Mouse (Mus musculus) cerebellum, postnatal 10 days (tissue): ENCODE measurements around the gene Ttll2.
"Not testable (repeated sequence)": the region's sequence is repeated elsewhere in the genome, so short reads cannot be mapped to it uniquely, and the experiment has no call there.

ENCODE experiments used
- DNase-seq, 2 experiments: peaks; one replicate each; pipeline ENCODE4 v3.0.0; 2021; ENCODE audit warnings: mixed read lengths in 2 of 2

Ttll2 gene

DNA sequence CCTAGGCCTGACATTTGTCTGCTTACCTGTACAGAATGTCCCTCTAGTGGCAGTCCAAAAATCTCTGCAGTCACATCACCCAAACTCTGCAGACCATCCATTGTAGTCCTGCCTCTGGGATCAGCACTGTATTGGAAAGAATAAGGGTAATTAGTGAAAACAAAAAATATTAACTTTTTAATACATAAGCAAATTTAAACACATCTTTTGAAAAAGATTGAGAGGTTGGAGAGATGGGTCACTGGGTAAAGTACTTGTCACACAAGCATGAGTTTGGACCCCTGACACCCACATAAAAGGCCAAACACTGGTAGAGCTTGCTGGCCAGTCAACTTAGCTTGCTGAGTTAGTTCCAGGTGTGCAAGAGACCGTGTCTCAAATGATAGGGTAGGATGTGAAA lies at the start of gene Ttll2:
Ttll2 (minus strand) TSS at position 101 of the 400 bp plus-strand sequence.
- not testable (repeated sequence) for DNase-seq

DNA sequence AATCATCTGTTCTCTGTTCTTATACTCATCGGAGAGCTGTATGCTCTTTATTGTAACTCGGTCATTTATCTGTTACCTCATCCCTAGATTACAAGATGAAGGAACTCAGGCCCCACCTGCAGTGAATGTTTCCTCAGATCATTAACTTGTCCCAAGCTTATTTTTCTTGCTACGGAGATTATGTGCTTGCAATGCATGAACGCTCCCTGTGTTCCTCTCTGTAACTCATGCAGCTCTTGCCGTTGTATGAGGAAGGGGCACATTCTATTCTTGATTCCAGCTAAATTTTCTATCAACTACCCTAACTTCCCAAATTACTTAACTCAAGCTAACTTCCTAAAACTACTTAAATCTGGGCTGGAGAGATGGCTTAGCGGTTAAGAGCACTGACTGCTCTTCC lies 47.3 kb upstream of the Ttll2 start:
- DNase-seq = not testable (repeated sequence)

DNA sequence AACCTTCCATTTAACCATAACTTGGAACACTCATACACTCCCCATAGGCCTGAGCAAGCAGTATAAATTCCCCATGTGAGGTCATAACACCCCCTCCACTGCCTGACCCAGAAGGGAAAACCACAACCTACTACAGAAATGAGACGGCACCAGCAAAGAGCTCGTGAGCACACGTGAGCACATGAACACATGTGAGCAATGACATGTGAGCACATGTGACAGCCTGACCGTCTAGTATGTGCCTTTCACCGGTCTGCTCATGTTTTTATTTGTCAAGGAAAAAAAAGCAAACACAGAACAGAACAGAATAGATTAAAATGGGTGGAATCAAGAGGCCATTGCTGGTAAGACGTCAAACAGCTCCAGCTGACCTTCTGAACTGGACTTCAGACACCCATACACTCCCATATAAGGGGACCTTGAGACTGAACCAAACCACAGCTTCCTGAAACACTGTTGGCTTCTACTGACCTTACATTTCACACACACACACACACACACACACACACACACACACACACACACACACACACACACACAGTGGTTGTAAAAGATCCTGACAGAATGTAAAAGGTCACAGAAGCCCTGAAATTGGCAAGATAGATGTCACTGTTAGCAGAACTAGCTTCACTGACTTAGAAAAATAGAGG lies 45.8 kb upstream of the Ttll2 start:
- not testable (repeated sequence) for DNase-seq

DNA sequence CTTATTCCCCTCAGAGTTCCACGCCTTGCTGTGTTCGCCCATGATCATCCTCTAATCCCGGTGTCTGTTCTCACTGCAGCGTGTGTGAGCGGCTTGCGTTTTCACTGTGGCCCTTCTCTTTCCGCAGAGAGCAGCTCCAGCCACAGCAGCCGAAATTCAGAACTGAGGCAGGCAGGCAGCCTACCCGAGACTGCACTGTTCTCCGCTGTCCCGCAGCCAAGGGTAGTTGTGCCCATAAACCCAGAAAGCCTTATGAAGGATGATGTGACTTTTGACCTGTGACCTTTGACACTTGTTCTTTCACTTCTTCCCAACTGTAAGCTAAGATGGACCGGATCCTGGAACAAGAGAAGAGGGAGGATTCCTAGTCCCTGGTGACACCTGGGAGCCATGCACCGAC lies 44.6 kb upstream of the Ttll2 start:
- not testable (repeated sequence) for DNase-seq

DNA sequence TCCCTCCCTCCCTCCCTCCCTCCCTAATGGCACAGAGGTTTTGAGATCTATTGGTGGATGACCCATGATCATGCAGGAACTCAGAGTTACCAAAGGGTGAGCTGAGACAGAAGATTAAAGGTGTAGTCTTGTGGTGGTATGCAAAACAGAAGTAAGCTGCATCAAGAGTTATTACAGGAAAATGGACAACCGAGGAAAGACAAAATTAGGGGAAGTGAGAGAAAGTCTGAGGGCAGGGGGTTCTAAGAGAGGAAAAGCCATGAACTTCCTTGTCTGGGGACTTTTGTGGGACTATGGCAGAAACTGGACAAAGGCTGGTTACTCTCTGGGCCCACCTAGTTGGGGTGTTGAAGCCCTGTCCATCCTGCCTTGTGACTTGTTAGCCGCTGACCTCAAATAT lies 43.8 kb upstream of the Ttll2 start:
- not testable (repeated sequence) for DNase-seq

DNA sequence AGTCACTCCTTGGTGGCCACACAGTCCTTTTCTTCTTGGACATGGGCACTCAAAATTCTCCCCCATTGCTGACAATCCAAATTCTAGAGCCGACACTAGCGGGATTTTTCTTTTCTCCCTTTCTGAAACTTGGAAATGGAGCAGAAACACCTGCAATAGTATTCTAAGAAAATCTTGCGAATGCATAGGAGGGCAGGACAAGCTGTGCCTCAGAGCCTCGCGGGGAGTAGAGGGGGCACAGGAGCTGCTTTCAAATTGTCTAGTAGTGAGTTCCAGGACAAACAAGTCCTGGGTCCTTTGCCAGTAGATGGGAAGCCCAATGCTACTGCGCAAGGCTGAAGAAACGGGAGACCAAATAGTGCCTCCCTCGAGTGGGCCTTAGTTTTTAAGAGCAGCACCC lies 43.2 kb upstream of the Ttll2 start:
- DNase-seq = not testable (repeated sequence)

DNA sequence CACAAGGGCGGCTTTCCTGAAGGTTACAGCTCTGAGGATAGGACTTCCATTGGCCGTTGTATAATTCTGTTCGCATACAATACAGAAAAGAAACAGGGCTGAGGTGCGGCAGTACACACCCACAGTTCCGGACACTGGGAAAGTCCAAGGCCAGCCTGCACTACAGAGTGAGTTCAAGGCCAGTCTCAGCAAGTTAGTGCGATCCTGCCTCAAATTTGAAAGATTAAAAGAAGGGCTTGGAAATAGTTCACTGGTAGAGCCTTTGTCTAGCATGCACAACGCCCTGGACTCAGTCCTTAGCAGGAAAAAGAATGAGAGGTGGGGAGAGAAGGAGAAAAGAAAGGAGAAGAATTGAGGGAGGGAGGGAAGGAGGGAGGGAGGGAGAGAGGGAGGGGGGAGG lies 42.6 kb upstream of the Ttll2 start:
- not testable (repeated sequence) for DNase-seq

DNA sequence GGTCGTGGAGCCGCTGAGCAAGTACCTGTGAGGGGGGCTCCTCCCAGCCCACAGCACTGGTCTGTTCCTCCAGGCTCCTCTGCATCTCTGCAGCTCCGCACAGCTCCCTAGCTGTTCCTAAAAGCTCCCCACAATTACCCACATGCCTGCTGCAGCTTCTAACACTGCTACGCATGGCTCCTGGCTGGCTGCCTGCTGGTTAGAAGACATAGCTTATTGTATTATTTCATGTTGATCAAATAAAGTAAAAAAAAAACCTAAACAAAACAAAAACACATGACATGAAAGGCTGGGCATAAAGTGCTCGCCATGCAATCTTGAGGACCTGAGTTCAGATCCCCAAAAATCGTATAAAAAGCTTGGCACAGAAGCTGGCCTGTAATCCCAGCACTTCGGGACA lies 37.4 kb upstream of the Ttll2 start:
- peak; percentile 57 to 63 for DNase-seq

DNA sequence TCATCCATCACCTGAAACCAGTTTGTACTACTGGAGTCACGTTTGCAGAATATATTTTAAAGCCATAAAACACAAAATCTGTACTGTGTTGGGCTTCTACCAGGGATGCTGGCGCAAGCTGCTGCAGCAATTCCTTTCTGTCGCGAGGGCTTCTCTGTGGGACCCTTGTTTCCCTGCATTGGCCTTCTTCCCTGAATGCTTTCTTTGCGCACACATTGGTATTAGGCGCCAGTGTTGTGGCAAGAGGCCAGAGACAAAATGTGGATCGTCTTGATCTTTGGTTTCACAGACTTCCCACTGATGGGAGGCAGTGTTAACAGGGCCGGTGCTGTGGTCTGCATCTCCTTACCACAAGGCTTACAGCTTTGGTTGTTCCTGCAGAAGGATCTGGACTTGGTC lies 36.5 kb upstream of the Ttll2 start:
- peak; percentile 41 to 54 for DNase-seq

DNA sequence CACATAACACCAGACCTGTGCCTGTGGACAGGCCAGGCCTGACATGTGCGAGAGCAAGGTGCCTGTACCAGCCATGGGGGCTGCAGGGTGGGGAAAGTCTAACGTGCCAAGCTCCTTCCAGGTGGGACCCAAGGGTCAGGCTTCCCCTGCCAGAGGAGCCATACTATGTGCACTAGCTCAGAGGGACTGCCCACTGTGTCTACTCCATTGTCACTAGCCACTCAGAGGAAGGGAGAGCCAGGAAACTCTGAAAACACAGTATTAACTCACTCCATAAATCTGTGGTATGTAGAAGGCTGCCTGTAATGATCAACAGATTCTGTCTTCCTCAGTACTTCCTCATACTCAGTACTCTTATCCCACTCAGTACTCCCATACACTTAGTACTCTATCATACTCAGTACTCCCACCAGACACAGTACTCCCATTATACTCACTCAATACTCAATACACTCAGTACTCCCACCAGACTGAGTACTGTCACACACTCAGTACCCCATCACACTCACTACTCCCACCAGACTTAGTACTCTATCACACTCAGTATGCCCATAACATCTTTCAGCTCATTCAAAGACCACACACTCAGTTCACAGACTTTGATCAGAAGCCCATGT lies 36.0 kb upstream of the Ttll2 start:
- not testable (repeated sequence) for DNase-seq

DNA sequence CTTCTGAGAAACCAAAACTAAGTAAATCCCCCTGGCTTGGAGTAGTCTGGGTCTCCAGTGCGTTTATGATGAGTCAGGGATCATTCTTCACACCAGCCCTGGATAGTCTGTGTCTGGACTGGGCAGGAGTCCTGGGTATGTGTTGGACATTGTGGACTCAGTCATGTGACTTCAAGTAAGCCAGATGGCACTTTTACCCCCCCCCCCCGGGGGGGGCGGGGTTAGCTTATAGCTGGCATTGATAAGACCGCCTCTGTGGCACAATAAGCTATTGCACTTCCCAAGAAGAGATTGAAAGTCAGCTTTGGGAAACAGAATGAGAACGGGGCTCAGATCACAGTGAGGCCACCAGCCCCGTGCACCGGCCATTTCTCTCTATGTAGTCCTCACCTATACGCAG lies 33.5 kb upstream of the Ttll2 start:
- peak; percentile 36 to 60 for DNase-seq

DNA sequence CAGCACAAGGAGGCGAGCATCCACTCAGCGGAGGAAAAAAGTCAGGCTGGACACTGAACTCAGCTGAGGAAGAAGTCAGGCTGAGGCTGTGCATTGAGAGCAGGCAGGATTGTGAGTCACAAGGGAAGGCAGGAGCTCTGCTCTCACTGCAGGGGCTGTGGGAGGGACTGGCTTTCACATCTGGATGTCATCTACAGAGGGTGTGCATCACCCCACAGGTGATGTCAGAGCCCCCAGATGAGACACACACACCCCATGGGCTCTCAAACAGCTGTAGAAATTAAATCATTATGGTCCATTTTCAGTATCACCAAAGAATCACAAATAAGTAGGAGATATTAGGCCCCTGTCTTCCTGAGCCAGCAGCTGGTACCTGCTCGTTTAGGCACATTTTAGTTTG lies 32.9 kb upstream of the Ttll2 start, which contains the start of gene Unc93a2:
Unc93a2 (minus strand) TSS at position 101 of the 400 bp plus-strand sequence.
- DNase-seq = not testable (repeated sequence)

DNA sequence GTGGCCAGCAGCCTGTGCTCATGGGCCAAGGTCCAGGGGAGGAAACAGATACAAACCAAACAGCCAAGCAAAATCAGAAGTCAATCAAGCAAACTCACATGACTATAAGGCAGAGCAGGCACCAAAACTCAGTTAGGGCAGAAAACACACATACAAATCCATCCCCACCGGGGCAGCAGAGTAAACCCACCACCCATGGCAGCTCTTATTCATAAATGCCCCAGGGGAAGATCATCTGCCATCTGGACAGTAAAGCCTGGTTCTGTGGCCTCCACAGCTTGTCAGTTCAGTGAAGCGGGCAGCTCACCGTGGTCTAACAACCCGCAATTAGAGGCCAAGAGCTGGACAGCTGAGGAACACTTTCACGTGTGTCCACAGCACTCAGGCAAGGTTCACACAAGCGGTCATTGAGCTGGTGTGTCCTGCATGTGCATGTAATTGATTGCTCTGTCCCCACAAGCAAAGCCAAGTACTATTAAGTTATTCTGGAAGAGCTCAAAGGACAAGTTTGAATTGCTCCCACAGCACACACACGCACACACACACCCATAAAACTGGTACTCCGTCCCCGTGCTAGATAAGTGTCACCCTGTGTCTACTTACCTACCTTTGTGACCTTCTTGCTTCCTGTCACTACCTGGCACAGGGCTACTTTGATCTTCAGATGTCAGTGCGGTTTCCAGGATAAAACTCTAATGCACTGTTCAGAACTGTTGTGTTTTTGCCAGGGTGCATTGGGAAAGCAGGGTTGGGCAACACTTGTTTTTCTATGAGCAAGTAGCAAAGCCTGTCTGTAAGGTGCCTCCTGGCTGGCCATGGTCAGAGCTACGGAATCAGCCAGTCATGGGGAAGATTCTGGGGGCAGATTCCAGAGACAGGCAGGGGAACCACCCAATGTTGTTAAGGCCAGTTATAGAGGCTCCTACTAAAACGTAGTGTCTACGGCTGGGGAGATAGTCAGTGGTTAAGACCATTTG lies 31.0 kb upstream of the Ttll2 start:
- DNase-seq = not testable (repeated sequence)

DNA sequence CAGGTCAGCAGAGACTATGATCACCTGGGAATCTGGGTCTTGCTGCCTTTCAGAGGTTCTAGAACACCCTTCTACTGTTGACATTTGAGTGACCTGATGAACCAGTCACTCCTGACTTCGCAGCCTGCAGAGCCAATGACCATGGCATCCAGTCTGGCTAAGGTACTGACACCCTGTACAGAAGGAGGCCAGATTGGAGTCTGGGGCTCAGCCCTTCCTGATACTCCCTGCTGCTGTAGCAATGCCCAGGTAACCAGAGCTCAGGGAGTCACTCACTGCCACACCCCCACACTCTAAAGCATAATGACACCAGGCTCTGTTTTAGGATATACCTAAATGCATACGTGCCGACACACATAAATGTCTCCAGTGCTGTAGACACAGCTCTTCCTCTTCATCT lies 30.2 kb upstream of the Ttll2 start:
- DNase-seq = not testable (repeated sequence)

DNA sequence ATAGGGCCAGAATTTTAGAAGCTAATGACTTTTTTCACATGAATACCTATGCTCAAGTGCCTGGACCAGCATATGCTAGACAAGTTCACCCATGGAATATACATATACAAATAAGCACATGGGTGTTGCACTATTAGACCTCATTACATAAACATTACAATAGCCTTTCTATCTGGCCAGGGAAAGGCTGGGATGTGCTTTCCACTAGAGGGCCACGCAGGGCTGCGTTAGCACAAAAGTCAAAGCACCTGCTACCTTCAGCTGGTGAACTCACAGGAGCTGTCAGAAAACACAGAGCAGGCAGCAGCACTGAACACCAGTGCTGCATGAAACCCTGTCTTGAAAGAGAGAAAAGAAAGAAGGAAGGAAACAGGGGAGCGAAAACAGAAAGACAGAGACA lies 25.4 kb upstream of the Ttll2 start:
- not testable (repeated sequence) for DNase-seq

DNA sequence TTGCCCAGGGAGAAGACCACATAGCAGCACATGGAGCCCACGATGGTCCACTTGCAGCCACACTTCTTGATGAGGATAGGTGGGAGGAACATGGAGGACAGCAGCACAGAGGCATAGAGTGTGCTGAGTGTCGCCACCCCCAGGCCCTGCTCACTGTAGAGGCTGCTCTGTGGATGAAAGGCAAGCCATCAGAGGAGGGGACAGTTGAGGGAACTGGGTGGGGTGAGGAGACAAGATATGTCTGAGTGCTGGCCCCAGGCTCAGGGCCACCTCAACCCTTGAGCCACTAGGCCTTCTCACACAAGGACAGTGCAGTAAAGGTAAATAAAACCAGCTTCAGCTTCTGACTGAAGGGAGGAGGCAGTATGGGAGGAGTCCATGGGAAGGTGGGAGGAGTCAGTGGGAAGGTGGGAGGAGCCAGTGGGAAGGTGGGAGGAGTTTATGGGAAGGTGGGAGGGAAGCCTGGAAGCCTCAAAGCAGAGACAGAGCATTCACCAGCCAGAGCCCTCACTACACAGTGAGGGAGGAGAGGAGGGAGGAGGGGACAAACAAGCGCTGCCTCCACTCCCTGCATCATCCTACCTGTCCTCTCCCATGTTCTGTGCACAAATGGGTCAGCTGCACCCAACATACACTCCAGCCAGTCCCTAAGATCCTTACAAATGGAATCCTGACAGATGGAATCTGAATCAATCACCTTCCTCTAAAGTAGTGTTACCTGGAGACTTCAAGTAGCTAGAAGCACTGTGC lies 24.6 kb upstream of the Ttll2 start:
- DNase-seq = not testable (repeated sequence)

DNA sequence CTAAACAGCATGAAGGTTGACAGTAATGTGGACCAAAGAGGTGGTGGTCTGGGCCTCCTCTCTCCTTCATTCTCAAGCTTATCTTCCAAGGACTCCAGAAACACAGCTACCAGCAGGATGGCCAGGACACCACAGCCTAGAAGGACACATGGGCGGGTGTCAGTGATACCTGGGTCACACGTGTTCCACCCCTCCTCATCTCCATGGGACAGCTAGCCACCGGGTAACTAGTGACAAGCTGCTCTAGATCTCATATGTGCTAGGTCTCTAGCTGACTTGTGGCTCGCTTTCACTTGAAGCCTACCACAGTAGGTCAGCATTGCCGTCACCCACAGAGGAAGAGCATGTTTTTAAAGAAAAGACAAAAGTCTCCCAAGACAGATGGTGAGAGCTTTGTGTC lies 19.4 kb upstream of the Ttll2 start, which contains the start of gene Gm49630:
Gm49630 (minus strand) TSS at position 101 of the 400 bp plus-strand sequence.
- DNase-seq = not testable (repeated sequence)

DNA sequence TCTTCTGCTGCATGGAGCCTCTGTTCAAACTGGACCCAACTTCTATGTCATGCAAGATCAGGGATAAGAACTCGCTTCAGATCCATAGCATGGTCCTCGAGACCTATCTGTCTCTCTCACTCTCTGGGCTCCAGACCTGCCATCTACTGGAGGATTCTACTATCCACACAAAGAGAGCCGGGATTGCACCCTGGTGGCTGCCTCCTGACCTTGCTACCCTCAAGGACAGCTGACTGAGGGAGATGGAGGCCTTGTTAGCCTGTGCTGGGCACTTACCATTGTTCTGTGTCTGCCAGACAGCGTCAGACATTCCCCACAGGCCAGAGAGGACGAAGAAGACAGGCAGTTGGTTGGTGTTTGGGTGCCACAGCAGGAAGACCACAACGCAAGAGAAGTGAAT lies 16.9 kb upstream of the Ttll2 start:
- not testable (repeated sequence) for DNase-seq

DNA sequence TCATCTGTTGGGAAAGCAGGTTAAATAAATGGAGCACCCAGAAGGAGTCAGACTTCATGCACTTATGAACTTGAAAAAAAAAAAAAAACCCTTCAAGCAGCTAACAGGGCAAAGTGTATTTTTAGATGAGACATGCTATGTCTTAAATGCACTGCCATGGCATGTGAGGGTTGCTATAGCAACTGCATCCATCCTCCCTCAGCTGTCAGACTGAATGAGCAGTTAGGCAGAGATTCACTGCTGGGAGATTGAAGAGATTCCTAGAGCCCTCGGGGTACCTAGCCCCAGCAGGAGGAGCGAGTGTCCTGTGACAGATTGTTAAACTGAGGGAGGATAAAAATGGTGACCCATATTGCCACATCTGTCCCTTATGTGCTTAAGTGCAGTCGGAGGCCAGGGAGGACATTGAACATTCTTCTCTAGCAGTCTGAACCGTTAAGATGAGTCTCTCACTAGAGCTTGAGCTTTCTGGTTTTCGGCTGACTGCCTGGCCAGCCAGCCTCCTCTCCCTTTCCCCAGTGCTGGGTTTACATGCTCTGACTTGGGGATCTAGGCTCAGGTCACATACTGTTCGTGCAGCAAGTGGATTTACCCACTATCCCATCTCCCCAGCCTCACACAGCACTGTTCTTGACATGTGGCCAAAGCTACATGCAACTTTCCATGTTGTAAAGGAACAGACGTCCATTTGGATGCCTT lies 14.3 kb upstream of the Ttll2 start:
- DNase-seq = not testable (repeated sequence)

DNA sequence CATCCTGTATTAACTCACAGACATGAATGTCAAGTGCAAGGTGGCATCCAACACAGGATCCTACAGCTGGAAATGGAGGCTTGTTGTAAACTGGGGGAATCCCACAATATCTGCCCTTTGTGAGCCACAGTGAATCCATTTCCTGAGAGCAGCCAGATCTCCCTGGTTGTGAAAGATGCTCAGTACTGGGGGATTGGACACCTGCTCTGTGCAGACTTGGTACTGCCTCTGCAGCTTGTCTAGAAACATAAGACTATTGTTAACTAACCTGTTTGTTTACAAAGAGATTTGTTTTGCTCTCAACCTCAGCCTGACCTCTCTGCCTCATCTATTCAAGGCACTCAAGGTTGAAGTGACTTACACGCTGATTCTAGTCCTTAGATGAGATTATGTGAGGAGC lies 13.8 kb upstream of the Ttll2 start:
- not testable (repeated sequence) for DNase-seq

DNA sequence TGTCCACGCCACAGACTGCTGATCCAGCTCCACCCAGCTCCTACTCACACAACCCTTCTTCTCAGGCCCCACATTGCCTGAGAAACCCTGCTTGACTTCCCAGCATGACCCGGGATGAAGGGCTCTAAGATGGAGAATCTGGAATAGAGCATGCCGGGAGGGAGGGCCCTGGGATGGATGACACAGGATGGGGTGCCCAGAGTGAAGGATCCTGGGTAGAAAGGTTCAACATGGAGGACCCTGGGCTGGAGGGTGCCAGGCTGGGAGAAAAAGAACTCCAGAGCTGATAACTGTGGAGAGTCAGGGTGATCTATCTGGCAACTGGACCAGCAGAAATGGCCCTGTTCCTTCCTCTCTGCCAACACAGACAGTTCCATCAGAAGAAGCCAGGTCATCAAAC lies 13.1 kb upstream of the Ttll2 start:
- DNase-seq = not testable (repeated sequence)
